Mouse (Mus musculus) embryonic fibroblast, embryonic 13.5 days (primary cell): Measurements from ENCODE around the gene Olfr315.
"Not testable (repeated sequence)": the region's sequence is repeated elsewhere in the genome, so short reads cannot be mapped to it uniquely, and the experiment has no call there.

Experiments used
- CTCF ChIP-seq: IDR thresholded peaks from 2 replicates; pipeline ENCODE4 v1.5.1; 2011; ENCODE audit warnings: mild to moderate bottlenecking, control low read depth, low read length, moderate library complexity, borderline replicate concordance; ENCODE audit not compliant: insufficient read depth
- POLR2A ChIP-seq: IDR thresholded peaks from 2 replicates; pipeline ENCODE4 v1.6.1; 2011; ENCODE audit warnings: low read depth, mild to moderate bottlenecking, control low read depth, low read length, moderate library complexity

GRCm38 (mm10) chr11:58727896-58728650 lies 44.9 kb upstream of the Olfr315 start:
- TF ChIP-seq CTCF, POLR2A: not testable (repeated sequence)
